Mouse (Mus musculus) heart, postnatal 0 days (tissue): Measurements from ENCODE around the gene Sdhb.

Experiments
- CTCF ChIP-seq: IDR thresholded peaks from 2 replicates; pipeline ENCODE4 v1.5.1; 2016; ENCODE audit warnings: antibody characterized with exemption, control low read depth, low read depth
- EP300 ChIP-seq: IDR thresholded peaks from 2 replicates; pipeline ENCODE4 v1.6.1; 2016; ENCODE audit warnings: antibody characterized with exemption, low read depth

DNA sequence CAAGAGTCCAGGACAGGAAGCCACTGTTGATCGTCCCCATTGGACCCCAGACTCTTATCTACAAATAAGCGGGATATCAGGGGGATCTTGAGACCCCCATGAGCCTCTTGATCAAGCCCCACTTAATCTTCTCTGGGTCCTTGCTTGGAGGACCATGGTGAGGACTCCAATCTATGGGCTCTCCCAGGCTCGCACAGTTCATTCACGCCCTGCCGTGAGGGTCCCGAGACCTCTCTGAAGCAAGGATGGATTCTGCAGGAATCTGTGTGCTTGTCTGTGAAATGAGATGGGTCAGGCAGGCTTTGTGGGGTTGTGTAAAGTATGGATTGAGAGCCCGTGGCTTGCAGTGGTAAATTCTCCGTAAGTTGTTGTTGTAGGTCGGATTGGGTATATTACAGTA is 49.6 kb upstream of the Sdhb start:
- TF ChIP-seq CTCF (no peak), EP300 (no peak)
